Mouse (Mus musculus) spleen, postnatal 14 days (tissue): ENCODE results near the gene Taar9.
"Not testable (repeated sequence)": the region's sequence is repeated elsewhere in the genome, so short reads cannot be mapped to it uniquely, and the experiment has no call there.

Experiments used
- DNase-seq, 2 experiments: peaks; one replicate each; pipeline ENCODE4 v3.0.0; 2021 to 2022; ENCODE audit warnings: low spot score in 2 of 2

Taar9 gene

DNA sequence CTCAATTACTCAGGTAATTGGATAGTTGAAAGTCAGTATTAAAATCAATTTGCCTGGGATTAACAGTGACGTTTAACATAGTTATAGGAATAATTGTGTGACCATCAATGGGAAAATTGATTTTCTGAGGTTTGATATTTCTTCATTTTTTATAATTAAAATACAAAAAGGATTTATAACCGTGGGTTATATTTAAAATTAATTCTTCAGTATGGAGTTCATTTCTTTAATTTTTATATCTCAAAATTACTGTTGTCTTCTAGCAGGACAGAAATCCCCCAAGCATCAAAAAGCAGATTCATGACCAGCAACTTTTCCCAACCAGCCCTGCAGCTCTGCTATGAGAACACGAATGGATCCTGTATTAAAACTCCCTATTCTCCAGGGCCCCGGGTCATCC lies 33.1 kb downstream of the Taar9 start, which contains the start of gene Taar8a:
Taar8a (plus strand) TSS at position 301 of the 400 bp plus-strand sequence.
- DNase-seq = not testable (repeated sequence)

DNA sequence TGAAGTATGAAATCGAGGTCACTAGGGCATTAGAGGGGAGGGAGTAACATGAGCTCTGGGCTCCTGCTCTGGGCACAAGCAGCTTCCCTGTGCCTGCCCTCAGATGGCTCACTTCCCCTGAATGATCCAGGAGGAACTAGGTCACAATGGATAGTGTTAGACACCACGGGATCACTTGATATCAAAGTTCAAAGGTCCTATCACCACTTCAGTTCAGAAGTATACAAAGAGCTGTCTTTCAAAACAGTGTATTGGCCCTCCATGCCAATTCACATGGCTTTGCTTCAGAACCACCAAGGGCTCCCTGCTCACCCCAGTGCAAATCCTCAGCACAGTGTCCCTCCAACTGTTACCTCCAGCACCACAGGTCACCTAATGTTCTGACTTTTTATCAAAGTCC lies 34.6 kb downstream of the Taar9 start:
- not testable (repeated sequence) for DNase-seq

DNA sequence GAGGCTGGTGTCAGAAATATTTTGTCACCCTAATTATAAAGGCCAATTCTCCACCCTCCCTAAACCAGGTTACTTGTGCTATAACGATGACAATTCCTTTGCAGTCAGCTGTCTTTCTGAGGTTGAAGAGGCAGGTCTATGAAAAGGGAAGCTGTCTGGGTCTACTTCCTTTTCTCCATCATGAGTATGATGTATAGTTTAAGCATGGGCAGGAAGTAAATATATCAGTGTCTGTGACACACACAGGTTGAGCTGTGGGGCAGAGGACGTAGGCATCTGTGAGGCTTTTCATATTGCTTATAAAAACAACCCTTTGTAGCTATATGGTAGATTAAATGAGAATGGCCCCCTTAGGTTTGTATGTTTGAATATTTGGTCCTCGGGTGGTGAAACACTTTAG lies 50.3 kb downstream of the Taar9 start:
- no peak for DNase-seq
